Mouse (Mus musculus) forebrain, postnatal 0 days (tissue): Measurements from ENCODE around the gene Plcxd2. TPM values are rescaled to one million over a fixed set of nuclear protein-coding genes. Genes with fewer than 3 reads are reported as not detected.

Source experiments
- ATAC-seq: fragments of 200-750 bp; cut with Nextera tagmentation; 2 replicates; pipeline ENCODE4 v1.8.0; 2017; ENCODE audit warnings: mild to moderate bottlenecking, moderate library complexity
- DNase-seq: peaks from one replicate; pipeline ENCODE4 v3.0.0-alpha.2; 2015
- H3K27ac ChIP-seq: fragments of 300-500 bp; sonication (generic); 2 replicates; pipeline ENCODE4 v1.5.1; 2014; ENCODE audit warnings: low read depth, mild to moderate bottlenecking, antibody characterized with exemption, low read length, moderate library complexity, mixed read lengths
- H3K27me3 ChIP-seq: fragments of 300-500 bp; sonication (generic); 2 replicates; pipeline ENCODE4 v1.6.1; 2014; ENCODE audit warnings: mild to moderate bottlenecking, low read length, mixed read lengths; ENCODE audit not compliant: insufficient read depth
- H3K36me3 ChIP-seq: fragments of 300-500 bp; sonication (generic); 2 replicates; pipeline ENCODE4 v1.6.1; 2014; ENCODE audit warnings: mild to moderate bottlenecking, moderate library complexity; ENCODE audit not compliant: insufficient read depth
- H3K4me1 ChIP-seq: fragments of 300-500 bp; sonication (generic); 2 replicates; pipeline ENCODE4 v1.6.1; 2014; ENCODE audit warnings: antibody characterized with exemption; ENCODE audit not compliant: insufficient read depth
- H3K4me2 ChIP-seq: fragments of 300-500 bp; sonication (generic); 2 replicates; pipeline ENCODE4 v1.6.1; 2014; ENCODE audit warnings: low read depth, mild to moderate bottlenecking, moderate library complexity
- H3K4me3 ChIP-seq: fragments of 300-500 bp; sonication (generic); 2 replicates; pipeline ENCODE4 v1.5.1; 2014; ENCODE audit warnings: low read depth, low read length, mixed read lengths
- H3K9ac ChIP-seq: fragments of 300-500 bp; sonication (generic); 2 replicates; pipeline ENCODE4 v1.6.1; 2014; ENCODE audit warnings: mild to moderate bottlenecking
- H3K9me3 ChIP-seq: fragments of 300-500 bp; sonication (generic); 2 replicates; pipeline ENCODE4 v1.6.1; 2016; ENCODE audit warnings: low read length
- CTCF ChIP-seq: sonication (generic); IDR thresholded peaks from 2 replicates; pipeline ENCODE4 v1.5.1; 2016; ENCODE audit warnings: antibody characterized with exemption, control low read depth, low read depth
- WGBS: fragments of 180-500 bp; shearing (Covaris S2); extraction: QIAGEN DNeasy Blood & Tissue Kit; methylation state at CpG from one replicate; pipeline ENCODE4 v1.1.7; 2014; 5-methylcytosine and 5-hydroxymethylcytosine counted together
- polyA plus RNA-seq: library from polyadenylated mRNA; unstranded; fragments of >200 nt; fragmentation: Nextera tagmentation; extraction: Ambion mirVana; gene quantifications from 2 replicates; pipeline ENCODE4 v1.2.1, GENCODE M21; 2015
- total RNA-seq: library from RNA; depleted of rRNA; stranded (reverse); fragments of >200 nt; gene quantifications from 2 replicates; pipeline ENCODE4 v1.2.3, GENCODE M21; 2014; rRNA removed

Plcxd2 gene
- 33.2 and 43.4 TPM in 2 replicates for total RNA-seq
- polyA plus RNA-seq = 10.1 and 11.7 TPM in 2 replicates

- H3K4me2 ChIP-seq = peak within 1 kb of the TSS; percentile 78
- H3K9me3 ChIP-seq = no peaks in the 10 kb centered on the region
- no peaks in the 10 kb centered on the region for H3K27me3 ChIP-seq
- no peak for TF ChIP-seq CTCF
- H3K9ac ChIP-seq = peak within 1 kb of the TSS; percentile 68
- H3K4me1 ChIP-seq = peaks cover 10% of the 10 kb centered on the region; the same call in 1 of the 2 replicates
- H3K4me3 ChIP-seq = peak within 1 kb of the TSS; percentile 73
- ATAC-seq (peak; percentile 99), DNase-seq (peak; percentile 95)
- peak within 1 kb of the TSS; percentile 29; the same call in 1 of the 2 replicates for H3K27ac ChIP-seq
- WGBS = 1% methylated on average over 38 of the region's 39 CpGs
- no peaks in the 10 kb centered on the region for H3K36me3 ChIP-seq
These were observed at the start of gene Plcxd2 for GRCm38 (mm10) chr16:46010153-46010905. Gene Plcxd2 (minus strand): TSS chr16:46010218.

GRCm38 (mm10) chr16:46046906-46047305, 36.9 kb upstream of the Plcxd2 start:
- WGBS = 91% methylated on average over 2 of the region's 2 CpGs
- H3K4me1 ChIP-seq = no peaks in the 10 kb centered on the region
- H3K9me3 ChIP-seq = no peaks in the 10 kb centered on the region
- no peaks in the 10 kb centered on the region for H3K27me3 ChIP-seq
- H3K36me3 ChIP-seq = no peaks in the 10 kb centered on the region
- no peak for ATAC-seq
- no peak overlapping the region for H3K4me3 ChIP-seq
- H3K27ac ChIP-seq = no peak overlapping the region
- no peak for DNase-seq
- H3K9ac ChIP-seq = no peak overlapping the region
- no peak overlapping the region for H3K4me2 ChIP-seq
- TF ChIP-seq CTCF = no peak

- Histone ChIP-seq H3K27ac (no peak overlapping the region), H3K4me1 (no peaks in the 10 kb centered on the region), H3K27me3 (no peaks in the 10 kb centered on the region), H3K4me3 (no peak overlapping the region), H3K36me3 (no peaks in the 10 kb centered on the region), H3K9me3 (no peaks in the 10 kb centered on the region), H3K9ac (no peak overlapping the region), H3K4me2 (no peak overlapping the region)
- peak; percentile 53; the same call in 1 of the 2 replicates for ATAC-seq
- WGBS = 50% methylated on average over 2 of the region's 2 CpGs
- no peak for TF ChIP-seq CTCF
- DNase-seq = peak; percentile 21
These were observed 26.2 kb upstream of the Plcxd2 start for GRCm38 (mm10) chr16:46036261-46036660.

GRCm38 (mm10) chr16:46033896-46034295, 23.9 kb upstream of the Plcxd2 start:
- no peak for TF ChIP-seq CTCF
- Histone ChIP-seq H3K9me3 (no peaks in the 10 kb centered on the region), H3K4me2 (no peak overlapping the region), H3K27ac (no peak overlapping the region), H3K4me3 (no peak overlapping the region), H3K9ac (no peak overlapping the region), H3K36me3 (no peaks in the 10 kb centered on the region), H3K4me1 (no peaks in the 10 kb centered on the region), H3K27me3 (no peaks in the 10 kb centered on the region)
- ATAC-seq (no peak), DNase-seq (no peak)
- 81% methylated on average over 9 of the region's 9 CpGs for WGBS

GRCm38 (mm10) chr16:46022958-46023491, 13.0 kb upstream of the Plcxd2 start:
- TF ChIP-seq CTCF = no peak
- Histone ChIP-seq H3K9ac (no peak overlapping the region), H3K4me1 (no peaks in the 10 kb centered on the region), H3K4me3 (no peak overlapping the region), H3K27me3 (no peaks in the 10 kb centered on the region), H3K9me3 (no peaks in the 10 kb centered on the region), H3K4me2 (no peak overlapping the region), H3K36me3 (no peaks in the 10 kb centered on the region), H3K27ac (no peak overlapping the region)
- DNase-seq = no peak
- WGBS = 71% methylated on average over 5 of the region's 5 CpGs
- no peak for ATAC-seq

- Histone ChIP-seq H3K9ac (no peak overlapping the region), H3K4me3 (no peak overlapping the region), H3K4me2 (no peak overlapping the region), H3K36me3 (no peaks in the 10 kb centered on the region), H3K4me1 (no peaks in the 10 kb centered on the region), H3K9me3 (no peaks in the 10 kb centered on the region), H3K27ac (no peak overlapping the region), H3K27me3 (no peaks in the 10 kb centered on the region)
- TF ChIP-seq CTCF = peak; percentile 95
- ATAC-seq (peak; percentile 93), DNase-seq (peak; percentile 87)
- WGBS = 45% methylated on average over 5 of the region's 5 CpGs
These were observed 12.3 kb upstream of the Plcxd2 start for GRCm38 (mm10) chr16:46022189-46022928.

GRCm38 (mm10) chr16:46021302-46021701, 11.3 kb upstream of the Plcxd2 start:
- Histone ChIP-seq H3K36me3 (no peaks in the 10 kb centered on the region), H3K4me3 (no peak overlapping the region), H3K27me3 (no peaks in the 10 kb centered on the region), H3K4me1 (no peaks in the 10 kb centered on the region), H3K9ac (no peak overlapping the region), H3K4me2 (no peak overlapping the region), H3K9me3 (no peaks in the 10 kb centered on the region), H3K27ac (no peak overlapping the region)
- no peak for DNase-seq
- 65% methylated on average over 2 of the region's 2 CpGs for WGBS
- no peak for ATAC-seq
- no peak for TF ChIP-seq CTCF
